Mouse (Mus musculus) thymus, adult 2 months (tissue): ENCODE data around the gene Pbx2. TPM values are rescaled to one million over a fixed set of nuclear protein-coding genes. Genes with fewer than 3 reads are reported as not detected.

Experiments used
- DNase-seq: peaks from one replicate; pipeline ENCODE4 v3.0.0; 2021
- H3K27ac ChIP-seq: fragments of 200-500 bp; 2 replicates; pipeline ENCODE4 v1.5.1; 2012; ENCODE audit warnings: low read length, control low read depth; ENCODE audit not compliant: control insufficient read depth, insufficient read depth
- H3K27me3 ChIP-seq: fragments of 200-500 bp; 2 replicates; pipeline ENCODE4 v1.6.1; 2012; ENCODE audit warnings: mild to moderate bottlenecking, low read length, moderate library complexity, mixed read lengths; ENCODE audit not compliant: control insufficient read depth, insufficient read depth
- H3K36me3 ChIP-seq: fragments of 200-500 bp; 2 replicates; pipeline ENCODE4 v1.6.1; 2012; ENCODE audit warnings: mild to moderate bottlenecking, low read length, moderate library complexity; ENCODE audit not compliant: control insufficient read depth, insufficient read depth
- H3K4me1 ChIP-seq: fragments of 200-500 bp; replicated peaks from 2 replicates; pipeline ENCODE4 v1.6.1; 2012; ENCODE audit warnings: low read length; ENCODE audit not compliant: control insufficient read depth, insufficient read depth
- H3K4me3 ChIP-seq: fragments of 200-500 bp; 2 replicates; pipeline ENCODE4 v1.5.1; 2012; ENCODE audit warnings: mild to moderate bottlenecking, low read length, control low read depth, moderate library complexity; ENCODE audit not compliant: control insufficient read depth, insufficient read depth
- CTCF ChIP-seq: fragments of 200-500 bp; IDR thresholded peaks from 2 replicates; pipeline ENCODE4 v1.5.1; 2012; ENCODE audit warnings: mild to moderate bottlenecking, control low read depth, low read length, moderate library complexity, borderline replicate concordance; ENCODE audit not compliant: control insufficient read depth, poor library complexity, insufficient read depth; ENCODE audit errors: extremely low read depth
- POLR2A ChIP-seq: fragments of 200-500 bp; IDR thresholded peaks from 2 replicates; pipeline ENCODE4 v1.6.1; 2012; ENCODE audit warnings: mild to moderate bottlenecking, low read length, control low read depth, moderate library complexity; ENCODE audit not compliant: control insufficient read depth, poor library complexity, insufficient read depth; ENCODE audit errors: extremely low read depth
- WGBS: fragments of 180-500 bp; shearing (Covaris S2); methylation state at CpG from one replicate; pipeline ENCODE4 v1.1.7; 2018; 5-methylcytosine and 5-hydroxymethylcytosine counted together
- polyA plus RNA-seq: library from polyadenylated mRNA; depleted of rRNA; stranded (reverse); fragments of >200 nt; gene quantifications from 2 replicates; pipeline ENCODE4 v1.2.3, GENCODE M21; 2012

Pbx2 gene
- polyA plus RNA-seq, 1 experiment = 144 TPM

GRCm38 (mm10) chr17:34585121-34585520, 5.9 kb upstream of the Pbx2 start:
- Histone ChIP-seq H3K36me3 (no peaks in the 10 kb centered on the region), H3K27me3 (no peaks in the 10 kb centered on the region), H3K4me3 (no peak overlapping the region), H3K27ac (no peak overlapping the region), H3K4me1 (peaks cover 20% of the 10 kb centered on the region)
- 96% methylated on average over 8 of the region's 8 CpGs for WGBS
- TF ChIP-seq CTCF (no peak), POLR2A (no peak)
- DNase-seq = no peak

DNA sequence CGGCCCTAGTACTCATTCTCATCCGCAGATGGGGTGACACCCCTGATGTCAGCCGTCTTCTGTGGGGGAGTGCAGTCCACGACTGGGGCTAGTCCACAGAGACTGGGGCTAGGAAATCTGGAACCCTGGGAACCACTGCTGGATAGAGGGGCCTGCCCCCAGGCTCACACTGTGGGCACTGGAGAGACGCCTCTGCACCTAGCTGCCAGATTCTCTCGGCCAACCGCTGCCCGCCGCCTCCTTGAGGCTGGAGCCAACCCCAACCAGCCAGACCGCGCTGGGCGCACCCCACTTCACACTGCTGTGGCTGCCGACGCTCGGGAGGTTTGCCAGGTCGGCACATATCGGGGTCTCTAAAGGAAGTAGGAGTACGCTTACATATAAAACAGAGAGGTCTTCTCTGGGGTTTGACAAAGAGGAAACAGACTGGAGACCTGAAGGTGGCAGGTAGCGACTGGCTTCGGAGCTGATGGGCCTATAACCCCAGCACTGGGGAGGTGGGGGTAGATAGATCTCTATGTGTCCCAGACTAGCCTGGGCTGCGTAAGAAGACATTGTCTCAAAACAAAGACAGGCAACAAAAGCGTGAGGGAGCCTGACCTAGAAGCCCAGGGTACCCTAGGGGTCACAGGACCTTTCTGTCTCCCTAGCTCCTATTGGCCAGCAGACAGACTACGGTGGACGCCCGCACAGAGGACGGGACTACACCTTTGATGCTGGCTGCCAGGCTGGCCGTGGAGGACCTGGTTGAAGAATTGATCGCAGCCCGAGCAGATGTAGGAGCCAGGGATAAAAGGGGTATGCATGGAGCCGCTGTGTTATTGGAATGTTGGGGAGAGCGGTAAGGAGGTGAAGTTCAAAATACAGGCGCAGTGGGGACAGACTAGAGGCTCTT, 4.9 kb upstream of the Pbx2 start:
- 49% methylated on average over 32 of the region's 32 CpGs for WGBS
- H3K36me3 ChIP-seq = no peaks in the 10 kb centered on the region
- peaks cover 23% of the 10 kb centered on the region for H3K4me1 ChIP-seq
- no peaks in the 10 kb centered on the region for H3K27me3 ChIP-seq
- no peak for TF ChIP-seq CTCF
- no peak for TF ChIP-seq POLR2A
- 0 out of 2 replicates have a peak overlapping the region, but pooled peaks have one; percentile 79 for H3K4me3 ChIP-seq
- no peak for DNase-seq
- H3K27ac ChIP-seq = no peak overlapping the region

- H3K27me3 ChIP-seq = no peaks in the 10 kb centered on the region
- no peaks in the 10 kb centered on the region for H3K36me3 ChIP-seq
- H3K4me1 ChIP-seq = peaks cover 23% of the 10 kb centered on the region
- peak overlapping the region; percentile 79 for H3K4me3 ChIP-seq
- TF ChIP-seq POLR2A = no peak
- no peak for TF ChIP-seq CTCF
- no peak overlapping the region for H3K27ac ChIP-seq
- under 1% methylated on average over 38 of the region's 38 CpGs for WGBS
- DNase-seq = peak; percentile 90
These were observed 4.2 kb upstream of the Pbx2 start for GRCm38 (mm10) chr17:34586796-34587422.

DNA sequence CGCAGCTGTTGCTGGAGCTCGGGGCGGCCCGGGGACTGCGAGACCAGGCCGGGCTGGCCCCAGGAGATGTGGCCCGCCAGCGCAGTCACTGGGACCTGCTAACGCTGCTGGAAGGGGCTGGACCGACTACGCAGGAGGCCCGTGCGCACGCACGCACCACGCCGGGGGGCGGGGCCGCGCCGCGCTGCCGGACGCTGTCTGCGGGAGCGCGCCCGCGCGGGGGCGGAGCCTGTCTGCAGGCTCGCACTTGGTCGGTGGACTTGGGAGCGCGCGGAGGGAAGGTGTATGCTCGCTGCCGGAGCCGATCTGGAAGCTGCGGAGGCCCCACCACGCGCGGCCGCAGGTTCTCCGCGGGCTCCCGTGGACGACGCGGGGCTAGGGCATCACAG, 3.6 kb upstream of the Pbx2 start:
- peak overlapping the region; percentile 79 for H3K4me3 ChIP-seq
- H3K27me3 ChIP-seq = no peaks in the 10 kb centered on the region
- TF ChIP-seq POLR2A (peak; percentile 100), CTCF (no peak)
- peak; percentile 97 for DNase-seq
- H3K36me3 ChIP-seq = no peaks in the 10 kb centered on the region
- WGBS = under 1% methylated on average over 49 of the region's 50 CpGs
- H3K27ac ChIP-seq = peak overlapping the region; percentile 54
- peaks cover 23% of the 10 kb centered on the region for H3K4me1 ChIP-seq

DNA sequence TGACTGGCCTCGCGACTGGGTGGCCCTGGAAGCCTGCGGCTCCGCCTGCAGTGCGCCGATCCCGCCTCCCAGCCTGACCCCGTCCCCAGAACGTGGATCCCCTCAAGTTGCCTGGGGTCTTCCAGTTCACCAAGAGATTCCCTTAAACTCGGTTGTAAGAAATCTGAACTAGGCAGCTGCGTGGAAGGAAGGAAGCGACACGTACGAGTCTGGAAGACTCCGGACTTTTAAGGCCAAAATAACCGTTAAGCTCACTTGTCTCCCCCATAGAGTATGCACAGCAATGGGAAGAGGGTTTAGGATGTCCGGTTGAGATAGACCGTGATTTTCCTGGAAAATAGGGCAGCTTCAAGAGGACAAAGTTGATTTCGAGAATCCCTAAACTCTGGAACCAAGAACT, 3.3 kb upstream of the Pbx2 start:
- Histone ChIP-seq H3K27ac (peak overlapping the region; percentile 54), H3K4me3 (peak overlapping the region; percentile 79), H3K36me3 (no peaks in the 10 kb centered on the region), H3K4me1 (peaks cover 25% of the 10 kb centered on the region), H3K27me3 (no peaks in the 10 kb centered on the region)
- TF ChIP-seq CTCF (no peak), POLR2A (no peak)
- under 1% methylated on average over 19 of the region's 19 CpGs for WGBS
- no peak for DNase-seq

GRCm38 (mm10) chr17:34588767-34589166, 2.3 kb upstream of the Pbx2 start:
- H3K4me1 ChIP-seq = peaks cover 33% of the 10 kb centered on the region
- 44% methylated on average over 3 of the region's 3 CpGs for WGBS
- no peaks in the 10 kb centered on the region for H3K27me3 ChIP-seq
- peak overlapping the region; percentile 95 for H3K27ac ChIP-seq
- DNase-seq = no peak
- peak overlapping the region; percentile 23; the same call in 1 of the 2 replicates for H3K4me3 ChIP-seq
- H3K36me3 ChIP-seq = no peaks in the 10 kb centered on the region
- TF ChIP-seq POLR2A (no peak), CTCF (no peak)

- 5% methylated on average over 7 of the region's 7 CpGs for WGBS
- no peak for DNase-seq
- Histone ChIP-seq H3K27ac (peak overlapping the region; percentile 95), H3K36me3 (peaks cover under 1% of the 10 kb centered on the region), H3K4me3 (peak overlapping the region; percentile 65), H3K27me3 (no peaks in the 10 kb centered on the region), H3K4me1 (peaks cover 38% of the 10 kb centered on the region)
- TF ChIP-seq CTCF (no peak), POLR2A (no peak)
These were observed 1.9 kb upstream of the Pbx2 start for GRCm38 (mm10) chr17:34589206-34589605.
